ENCODE assay signal across 32 mouse cellular contexts in the genomic region with DNA sequence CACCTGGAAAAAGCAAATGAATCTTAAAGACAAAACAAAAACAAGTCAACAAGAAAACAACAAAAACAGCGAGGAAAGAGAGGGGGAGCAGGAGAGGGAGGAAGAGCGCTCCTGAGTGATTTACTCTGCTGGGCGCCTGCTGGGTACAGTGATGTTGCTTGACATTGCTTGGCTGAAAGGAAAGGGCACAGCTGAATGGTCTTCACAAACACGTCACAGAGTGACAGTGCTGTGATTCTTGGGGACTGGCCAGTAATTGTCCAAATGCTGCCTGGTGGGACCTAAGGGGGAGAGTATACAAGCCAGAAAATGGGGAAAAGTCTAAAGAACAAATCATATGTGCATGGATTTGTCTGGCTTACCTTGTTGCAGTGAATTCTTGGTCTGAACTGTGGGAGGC. TPM values are rescaled to one million over a fixed set of nuclear protein-coding genes. Genes with fewer than 3 reads are reported as not detected.
DNase-seq lines count a peak whose midpoint lies in the region; ATAC-seq and TF ChIP-seq lines count a peak whose summit lies in the region.
"Had no signal": no experiment of that assay in that cellular context is flagged by ENCODE, and none has a peak within 500 bp of the region (broad histone marks: within the 10 kb centered on the region; RNA-seq: fewer than 3 reads in every experiment).

No protein-coding gene starts in this region.

- no peak for TF ChIP-seq POLR2A in lung, adult 2 months (IDR thresholded peaks at IDR 0.05; ENCODE audit: borderline replicate concordance, extremely low read depth, low read depth, low read length)

- no peak overlapping the region for H3K4me2 ChIP-seq in lung, embryonic 15.5 days
- H3K4me2 ChIP-seq: heart, embryonic 12.5 days; heart, embryonic 15.5 days; hindbrain, embryonic 15.5 days had no signal

- 51% methylated on average over 4 of the region's 4 CpGs for WGBS in lung, embryonic 15.5 days
- WGBS in lung, adult 2 months: 67% methylated on average over 4 of the region's 4 CpGs

- H3K4me3 ChIP-seq in lung, embryonic 15.5 days: no peak overlapping the region
- no peak overlapping the region for H3K4me3 ChIP-seq in lung, adult 2 months (replicated peaks; ENCODE audit: extremely low read depth, low read depth, low read length)
- H3K4me3 ChIP-seq: forebrain, embryonic 10.5 days; gastrocnemius, adult 2 months; heart, embryonic 12.5 days; heart, embryonic 15.5 days; hindbrain, embryonic 15.5 days had no signal

- H3K27me3 ChIP-seq in lung, embryonic 15.5 days: no peaks in the 10 kb centered on the region
- H3K27me3 ChIP-seq: CH12.LX; heart, embryonic 12.5 days; heart, embryonic 15.5 days; hindbrain, embryonic 15.5 days; Patski had no signal

- peak; percentile 84 for ATAC-seq in lung, embryonic 15.5 days (ENCODE audit: borderline replicate concordance, extremely low read depth, low FRiP score, low TSS enrichment)
- no peak for ATAC-seq in megakaryocyte progenitor cell, adult 5-6 weeks (replicated peaks; ENCODE audit: poor library complexity)
- ATAC-seq: forebrain, embryonic 14.5 days; forebrain, postnatal 0 days; Patski had no signal

- peaks cover 36% of the 10 kb centered on the region for H3K36me3 ChIP-seq in lung, embryonic 15.5 days

- DNase-seq in lung, adult 2 months: no peak
- DNase-seq in lung, postnatal 14 days: peak; percentile 38
- DNase-seq in lung, postnatal 4 days: peak; percentile 45 to 75
- DNase-seq in gastrocnemius, postnatal 14 days: no peak
- DNase-seq: adrenal gland, postnatal 10 days; adrenal gland, postnatal 36 days; B cell, adult 2 months; cerebellum, adult 18-20 months; cerebellum, adult 9-10 months; cerebellum, postnatal 14 days; forebrain, postnatal 0 days; gastrocnemius, adult 2 months; gastrocnemius, postnatal 25 days; heart, adult 18-20 months; heart, postnatal 10 days; heart, postnatal 36 days had no signal

- H3K9ac ChIP-seq in lung, embryonic 15.5 days: no peak overlapping the region
- H3K9ac ChIP-seq: forebrain, postnatal 0 days; heart, embryonic 12.5 days; heart, embryonic 15.5 days; hindbrain, embryonic 15.5 days had no signal

- TF ChIP-seq CTCF in lung, adult 2 months (IDR thresholded peaks at IDR 0.05; ENCODE audit: insufficient read depth, low read length): no peak

- H3K9me3 ChIP-seq in lung, embryonic 15.5 days: no peaks in the 10 kb centered on the region
- H3K9me3 ChIP-seq: forebrain, embryonic 10.5 days; G1E; heart, embryonic 12.5 days; heart, embryonic 15.5 days; hindbrain, embryonic 15.5 days had no signal

- H3K4me1 ChIP-seq in lung, embryonic 15.5 days: no peaks in the 10 kb centered on the region
- H3K4me1 ChIP-seq in lung, adult 2 months (ENCODE audit: control insufficient read depth, insufficient read depth, low read length): no peaks in the 10 kb centered on the region
- H3K4me1 ChIP-seq: forebrain, embryonic 10.5 days; heart, embryonic 12.5 days; heart, embryonic 15.5 days; hindbrain, embryonic 15.5 days had no signal

- intact Hi-C loops in gastrocnemius, postnatal 14 days (cut with DNase I; ENCODE audit: low total_unique reads): no loop called here

- H3K27ac ChIP-seq in lung, embryonic 15.5 days: no peak overlapping the region
- H3K27ac ChIP-seq: forebrain, embryonic 10.5 days; gastrocnemius, adult 2 months; heart, embryonic 15.5 days; hindbrain, embryonic 15.5 days had no signal

RNA-seq across cellular contexts. Expression of a gene that starts 19.8 kb away (rescaled TPM):
- polyA plus RNA-seq in lung, embryonic 15.5 days (2015; fragmentation: Nextera tagmentation; extraction: Ambion mirVana): not detected in 2 replicates
- polyA plus RNA-seq in lung, adult 2 months (2012; rRNA removed): 0.26 TPM in 1 of 2 replicates, not detected in the other
- total RNA-seq in megakaryocyte progenitor cell, adult 5-6 weeks (2015): not detected in 2 replicates
- total RNA-seq in megakaryocyte progenitor cell, adult 5-6 weeks (2017): not detected in 2 replicates
- not detected for total RNA-seq in gastrocnemius, postnatal 14 days (2021)
- total RNA-seq: adrenal gland, adult 18-20 months; adrenal gland, postnatal 10 days; adrenal gland, postnatal 36 days; CH12.LX; G1E; gastrocnemius, adult 2 months; gastrocnemius, postnatal 25 days had no signal
- polyA plus RNA-seq: embryonic facial prominence, embryonic 11.5 days; embryonic facial prominence, embryonic 14.5 days; forebrain, embryonic 10.5 days; G1E; gonadal fat pad, adult 2 months; heart, embryonic 15.5 days; hindbrain, embryonic 11.5 days; hindbrain, embryonic 15.5 days; Patski had no signal

RNA-seq across cellular contexts. Expression of a gene that starts 26.2 kb away (rescaled TPM):
- polyA plus RNA-seq in lung, embryonic 15.5 days (2015; fragmentation: Nextera tagmentation; extraction: Ambion mirVana): not detected in 2 replicates
- 0.28 TPM in 1 of 2 replicates, not detected in the other for polyA plus RNA-seq in lung, adult 2 months (2012; rRNA removed)
- not detected in 2 replicates for total RNA-seq in megakaryocyte progenitor cell, adult 5-6 weeks (2015)
- total RNA-seq in megakaryocyte progenitor cell, adult 5-6 weeks (2017): not detected in 2 replicates
- not detected for total RNA-seq in gastrocnemius, postnatal 14 days (2021)
- total RNA-seq: adrenal gland, adult 18-20 months; adrenal gland, postnatal 10 days; adrenal gland, postnatal 36 days; CH12.LX; G1E; gastrocnemius, adult 2 months; gastrocnemius, postnatal 25 days; heart, adult 18-20 months; heart, postnatal 36 days had no signal
- polyA plus RNA-seq: embryonic facial prominence, embryonic 11.5 days; embryonic facial prominence, embryonic 14.5 days; forebrain, embryonic 10.5 days; forebrain, embryonic 14.5 days; frontal cortex, adult 2 months; G1E; gonadal fat pad, adult 2 months; heart, embryonic 12.5 days; heart, embryonic 15.5 days; hindbrain, embryonic 11.5 days; hindbrain, embryonic 15.5 days; Patski had no signal

RNA-seq across cellular contexts. Expression of a gene that starts 27.6 kb away (rescaled TPM):
- 14.6 and 15.0 TPM in 2 replicates for polyA plus RNA-seq in lung, embryonic 15.5 days (2015; fragmentation: Nextera tagmentation; extraction: Ambion mirVana)
- polyA plus RNA-seq in lung, adult 2 months (2012; rRNA removed): 1.1 and 2.1 TPM in 2 replicates
- 16.1 and 21.0 TPM in 2 replicates for total RNA-seq in megakaryocyte progenitor cell, adult 5-6 weeks (2015)
- 20.3 and 22.8 TPM in 2 replicates for total RNA-seq in megakaryocyte progenitor cell, adult 5-6 weeks (2017)
- total RNA-seq in gastrocnemius, postnatal 14 days (2021): 1 to 10 TPM; 5.4 to 6.1 TPM

RNA-seq across cellular contexts. Expression of a gene that starts 27.6 kb away (rescaled TPM):
- 10.4 and 10.5 TPM in 2 replicates for polyA plus RNA-seq in lung, embryonic 15.5 days (2015; fragmentation: Nextera tagmentation; extraction: Ambion mirVana)
- 4.7 and 6.0 TPM in 2 replicates for polyA plus RNA-seq in lung, adult 2 months (2012; rRNA removed)
- 5.7 and 9.3 TPM in 2 replicates for total RNA-seq in megakaryocyte progenitor cell, adult 5-6 weeks (2015)
- total RNA-seq in megakaryocyte progenitor cell, adult 5-6 weeks (2017): 7.1 and 7.3 TPM in 2 replicates
- 1 to 10 TPM; 3.8 to 5.2 TPM for total RNA-seq in gastrocnemius, postnatal 14 days (2021)

RNA-seq across cellular contexts. Expression of a gene that starts 38.7 kb away (rescaled TPM):
- 79.7 and 83.1 TPM in 2 replicates for polyA plus RNA-seq in lung, embryonic 15.5 days (2015; fragmentation: Nextera tagmentation; extraction: Ambion mirVana)
- 46.3 and 66.6 TPM in 2 replicates for polyA plus RNA-seq in lung, adult 2 months (2012; rRNA removed)
- 60.3 and 71.9 TPM in 2 replicates for total RNA-seq in megakaryocyte progenitor cell, adult 5-6 weeks (2015)
- total RNA-seq in megakaryocyte progenitor cell, adult 5-6 weeks (2017): 47.2 and 67.3 TPM in 2 replicates
- 10 to 100 TPM; 41.6 to 47.5 TPM for total RNA-seq in gastrocnemius, postnatal 14 days (2021)

Comparison
In these comparisons a context has a peak if more than half of its experiments do, and no peak if none do; other contexts are left out.
1. DNase-seq: peak in lung, postnatal 14 days (single experiment) and lung, postnatal 4 days (2 of 2); none in lung, adult 2 months (single experiment) and gastrocnemius, postnatal 14 days (single experiment).